Mouse (Mus musculus) kidney, postnatal 14 days (tissue): ENCODE data around the gene Tlnrd1.

ENCODE experiments used
- DNase-seq: peaks from one replicate; pipeline ENCODE4 v3.0.0; 2022; ENCODE audit warnings: mixed read lengths

Gene Tlnrd1

GRCm38 (mm10) chr7:83883276-83884020, 657 bp downstream of the Tlnrd1 start:
- peak; percentile 88 for DNase-seq

- peak; percentile 74 for DNase-seq
Observed at GRCm38 (mm10) chr7:83882633-83883275, 1.4 kb downstream of the Tlnrd1 start.

- DNase-seq = peak; percentile 39
Observed at GRCm38 (mm10) chr7:83882150-83882632, 1.9 kb downstream of the Tlnrd1 start.

GRCm38 (mm10) chr7:83878676-83879448, 5.2 kb downstream of the Tlnrd1 start:
- peak; percentile 24 for DNase-seq

- no peak for DNase-seq
Observed at GRCm38 (mm10) chr7:83877088-83877487, 7.0 kb downstream of the Tlnrd1 start.

GRCm38 (mm10) chr7:83869839-83870543, 14.1 kb downstream of the Tlnrd1 start:
- DNase-seq = no peak

- DNase-seq = no peak
Observed at GRCm38 (mm10) chr7:83868200-83868599, 15.9 kb downstream of the Tlnrd1 start.

- no peak for DNase-seq
Observed at GRCm38 (mm10) chr7:83863554-83863953, 20.6 kb downstream of the Tlnrd1 start.

GRCm38 (mm10) chr7:83859378-83860083, 24.6 kb downstream of the Tlnrd1 start:
- no peak for DNase-seq

- DNase-seq = no peak
Observed at GRCm38 (mm10) chr7:83857921-83858320, 26.2 kb downstream of the Tlnrd1 start.

- DNase-seq = no peak
Observed at GRCm38 (mm10) chr7:83857208-83857488, 27.0 kb downstream of the Tlnrd1 start.

- DNase-seq = no peak
Observed at GRCm38 (mm10) chr7:83856353-83857207, 27.5 kb downstream of the Tlnrd1 start.

GRCm38 (mm10) chr7:83855203-83855602, 28.9 kb downstream of the Tlnrd1 start:
- no peak for DNase-seq

- no peak for DNase-seq
Observed at GRCm38 (mm10) chr7:83852381-83853380, 31.4 kb downstream of the Tlnrd1 start.

GRCm38 (mm10) chr7:83851569-83852380, 32.3 kb downstream of the Tlnrd1 start:
- no peak for DNase-seq

GRCm38 (mm10) chr7:83847187-83848075, 36.7 kb downstream of the Tlnrd1 start:
- DNase-seq = peak; percentile 80

GRCm38 (mm10) chr7:83844807-83845206, 39.3 kb downstream of the Tlnrd1 start:
- no peak for DNase-seq
